Mouse (Mus musculus): ENCODE measurements around the gene Guf1. TPM values are rescaled to one million over a fixed set of nuclear protein-coding genes. Genes with fewer than 3 reads are reported as not detected.

Guf1 gene
- total and polyA plus RNA-seq, 3 experiments, result 15.8 to 36.8 (median 23.1) TPM

DNA sequence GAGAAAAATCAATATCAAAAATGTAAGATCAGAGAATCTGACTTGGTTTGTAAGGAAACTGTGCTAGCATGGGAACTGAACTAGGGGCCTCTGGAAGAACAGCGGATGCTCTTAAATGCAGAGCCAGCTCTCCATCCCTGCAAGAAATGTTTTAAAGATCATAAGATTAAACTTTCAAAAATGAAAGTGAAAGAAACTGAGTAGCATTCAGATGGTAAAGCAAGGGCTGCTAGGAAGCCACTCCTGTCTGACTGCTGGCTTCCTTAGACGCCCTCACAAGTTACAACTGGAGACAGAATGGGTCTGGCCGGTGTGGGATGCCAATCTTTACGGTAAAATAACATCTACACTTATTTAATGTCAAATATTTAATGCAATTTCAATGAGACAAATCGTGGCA is 34.7 kb upstream of the Guf1 start:
- Histone ChIP-seq H3K27ac (ENCODE audit: insufficient read depth, low read depth) (no peak overlapping the region), H3K79me2 (replicated peaks; ENCODE audit: control insufficient read depth, extremely low read depth, insufficient read depth, poor library complexity, severe bottlenecking) (no peaks in the 10 kb centered on the region), H3K4me2 (ENCODE audit: insufficient read depth, low read depth, poor library complexity, severe bottlenecking) (peak overlapping the region; percentile 50; the same call in 1 of the 2 replicates), H3K9me3 (replicated peaks; ENCODE audit: low read length) (no peaks in the 10 kb centered on the region), H3K36me3 (replicated peaks in 1 of 2; ENCODE audit: control insufficient read depth in 1 of 2, insufficient read depth in 1 of 2, low read length in 1 of 2) (no peaks in the 10 kb centered on the region), H3K4me1 (ENCODE audit: control insufficient read depth in 1 of 2, insufficient read depth in 2 of 2) (no peaks in the 10 kb centered on the region), H3K27me3 (replicated peaks) (no peaks in the 10 kb centered on the region), H3K4me3 (replicated peaks in 1 of 3; ENCODE audit: low read depth in 2 of 3, low read length in 2 of 3, poor library complexity in 1 of 3) (peak overlapping the region; percentile 16 to 51 (median 46)), H3K9ac (ENCODE audit: insufficient read depth, low read depth) (peak overlapping the region; percentile 79)
- DNase-seq (ENCODE audit: extremely low read depth), result peak; percentile 44
- no peak for TF ChIP-seq ZKSCAN1 (IDR thresholded peaks at IDR 0.05; ENCODE audit: borderline replicate concordance, low read depth, low read length)
- TF ChIP-seq CHD1 (IDR thresholded peaks at IDR 0.05; ENCODE audit: low read depth, low read length), result peak; percentile 47; the same call in 1 of the 2 replicates
- TF ChIP-seq MXI1 (IDR thresholded peaks at IDR 0.05; ENCODE audit: low read depth, low read length), result no peak
- no peak for TF ChIP-seq MAFK (IDR thresholded peaks at IDR 0.05; ENCODE audit: insufficient replicate concordance, low read length)
- no peak for TF ChIP-seq POLR2AphosphoS2 (IDR thresholded peaks at IDR 0.05; ENCODE audit: low read depth, low read length)
- 0 out of 2 replicates have a peak, but pooled peaks have one; percentile 35 for TF ChIP-seq SIN3A (IDR thresholded peaks at IDR 0.05; ENCODE audit: low read length)
- TF ChIP-seq RAD21 (IDR thresholded peaks at IDR 0.05; ENCODE audit: low read depth, low read length), result no peak
- TF ChIP-seq NRF1 (IDR thresholded peaks at IDR 0.05; ENCODE audit: low read depth, low read length), result no peak
- TF ChIP-seq USF1 (IDR thresholded peaks at IDR 0.05; ENCODE audit: low read depth, low read length), result no peak
- TF ChIP-seq JUN (IDR thresholded peaks at IDR 0.05; ENCODE audit: insufficient read depth, low read depth, low read length), result no peak
- 0 out of 2 replicates have a peak, but pooled peaks have one; percentile 17 for TF ChIP-seq NELFE (IDR thresholded peaks at IDR 0.05; ENCODE audit: low read depth, low read length)
- TF ChIP-seq UBTF (IDR thresholded peaks at IDR 0.05; ENCODE audit: low read depth, low read length), result no peak
- peak; percentile 77 for TF ChIP-seq TBP (conservative IDR thresholded peaks at IDR 0.05; ENCODE audit: low read depth, low read length)
- no peak for TF ChIP-seq KAT2A (IDR thresholded peaks at IDR 0.05; ENCODE audit: insufficient replicate concordance, low read length)
- no peak for TF ChIP-seq BHLHE40 (IDR thresholded peaks at IDR 0.05; ENCODE audit: low read depth, low read length)
- TF ChIP-seq ELF1 (IDR thresholded peaks at IDR 0.05; ENCODE audit: low read depth, low read length), result no peak
- TF ChIP-seq ZMIZ1 (IDR thresholded peaks at IDR 0.05; ENCODE audit: low read depth, low read length), result no peak
- no peak for TF ChIP-seq MAX (IDR thresholded peaks at IDR 0.05; ENCODE audit: low read length)
- no peak; the same call in 1 of the 2 replicates for TF ChIP-seq ETS1 (conservative IDR thresholded peaks at IDR 0.05; ENCODE audit: low read depth, low read length)
- no peak for TF ChIP-seq MAZ (IDR thresholded peaks at IDR 0.05; ENCODE audit: low read depth, low read length)
- no peak for TF ChIP-seq RCOR1 (conservative IDR thresholded peaks at IDR 0.05; ENCODE audit: low read depth, low read length)
- TF ChIP-seq E2F4 (IDR thresholded peaks at IDR 0.05; ENCODE audit: insufficient replicate concordance, low read depth, low read length), result no peak
- no peak for TF ChIP-seq EP300 (IDR thresholded peaks at IDR 0.05; ENCODE audit: low read length)
- no peak for TF ChIP-seq HCFC1 (IDR thresholded peaks at IDR 0.05; ENCODE audit: low read depth, low read length)
- no peak for TF ChIP-seq JUND (conservative IDR thresholded peaks at IDR 0.05; ENCODE audit: low read depth, low read length)
- no peak for TF ChIP-seq CTCF (conservative IDR thresholded peaks at IDR 0.05 in 1 of 2, IDR thresholded peaks at IDR 0.05 in 1 of 2; ENCODE audit: low read depth in 2 of 2, low read length in 2 of 2)
- no peak for TF ChIP-seq MEF2A (IDR thresholded peaks at IDR 0.05; ENCODE audit: borderline replicate concordance, low read depth, low read length)
- no peak for TF ChIP-seq PAX5 (IDR thresholded peaks at IDR 0.05; ENCODE audit: low read length)
- TF ChIP-seq USF2 (conservative IDR thresholded peaks at IDR 0.05; ENCODE audit: low read depth, low read length), result no peak
- TF ChIP-seq IRF4 (IDR thresholded peaks at IDR 0.05; ENCODE audit: low read depth, low read length), result 0 out of 2 replicates have a peak, but pooled peaks have one; percentile 23
- no peak for TF ChIP-seq TCF12 (IDR thresholded peaks at IDR 0.05; ENCODE audit: low read depth, low read length)
- no peak for TF ChIP-seq MYC (IDR thresholded peaks at IDR 0.05; ENCODE audit: low read depth, low read length)
- peak; percentile 47 for TF ChIP-seq POLR2A (IDR thresholded peaks at IDR 0.05; ENCODE audit: low read depth, low read length)
- TF ChIP-seq SMC3 (IDR thresholded peaks at IDR 0.05; ENCODE audit: low read depth, low read length), result no peak
- TF ChIP-seq GABPA (IDR thresholded peaks at IDR 0.05; ENCODE audit: insufficient replicate concordance, low read depth, low read length), result no peak
- TF ChIP-seq ZC3H11A (IDR thresholded peaks at IDR 0.05; ENCODE audit: low read depth, low read length), result no peak
- no peak for TF ChIP-seq CHD2 (IDR thresholded peaks at IDR 0.05; ENCODE audit: low read length)
- no peak for TF ChIP-seq ZNF384 (IDR thresholded peaks at IDR 0.05; ENCODE audit: low read depth, low read length)
- in situ Hi-C loops (cut with MboI; ENCODE audit: low pct_ligation_motif_present, low pct_unique_long_range_greater_than_20kb, low sequenced_read_pairs) (loop anchor here (25.0 kb wide), 1 partner anchor 1260 kb away; no protein-coding TSS in a partner anchor), dilution Hi-C loops (cut with MboI; ENCODE audit: extremely low pct_ligation_motif_present, extremely low pct_unique_long_range_greater_than_20kb, low sequenced_read_pairs) (no loop called here)

Measured in CH12.LX (cell line).